Mouse (Mus musculus): ENCODE results near the gene AB124611. TPM values are rescaled to one million over a fixed set of nuclear protein-coding genes. Genes with fewer than 3 reads are reported as not detected.

Gene AB124611
- polyA plus RNA-seq, 1 experiment from 2014 or later = 1.7 TPM

DNA sequence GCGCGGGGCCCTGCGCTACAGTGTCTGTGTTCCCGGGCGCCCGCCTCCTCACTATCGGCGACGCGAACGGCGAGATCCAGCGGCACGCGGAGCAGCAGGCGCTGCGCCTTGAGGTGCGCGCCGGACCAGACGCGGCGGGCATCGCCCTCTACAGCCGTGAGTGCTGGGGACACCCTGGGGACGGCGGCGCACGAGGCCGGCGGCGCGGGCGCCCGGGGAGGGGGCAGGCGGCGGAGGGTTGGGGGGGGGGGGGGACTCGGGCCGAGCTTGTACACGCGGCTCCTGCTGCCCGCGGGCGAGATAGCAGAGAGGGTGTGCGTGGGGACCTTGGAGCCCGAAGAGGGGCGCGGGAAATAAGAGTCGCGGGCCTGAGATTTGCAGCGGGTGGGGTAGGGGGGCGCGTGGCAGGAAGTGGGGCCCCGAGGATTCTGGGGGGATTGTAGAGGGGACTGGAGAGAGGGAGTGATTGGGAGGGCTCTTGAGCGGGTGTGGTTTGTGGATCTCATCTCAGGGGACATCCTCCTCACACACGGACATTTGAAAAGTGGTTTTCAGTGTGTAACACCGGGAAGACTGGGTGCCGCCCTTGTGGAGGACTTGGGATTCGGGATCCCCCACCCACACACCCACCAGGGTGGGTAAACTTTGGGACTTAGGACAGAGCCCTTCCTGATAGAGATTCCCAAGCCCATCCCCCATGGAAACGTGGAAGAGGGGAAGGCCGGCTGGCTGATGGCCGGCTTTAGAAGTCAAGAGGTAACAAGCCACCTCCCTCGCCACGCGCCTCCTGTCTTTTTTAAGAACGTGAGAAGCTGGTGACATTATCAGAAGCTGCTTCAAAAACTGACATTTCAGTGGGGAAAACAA is 21.3 kb downstream of the AB124611 start:
- Histone ChIP-seq H3K4me2 (peak overlapping the region; percentile 71), H3K36me3 (ENCODE audit: control insufficient read depth, insufficient read depth, low read length) (peaks cover 7% of the 10 kb centered on the region; the same call in 1 of the 2 replicates), H3K4me1 (ENCODE audit: control insufficient read depth, insufficient read depth, low read length) (peaks cover 9% of the 10 kb centered on the region), H3K4me3 (ENCODE audit: low read depth, low read length) (peak overlapping the region; percentile 81), H3K27me3 (ENCODE audit: control insufficient read depth, insufficient read depth, low read length) (no peaks in the 10 kb centered on the region), H3K9ac (ENCODE audit: low read depth, low read length) (peak overlapping the region; percentile 97), H3K27ac (ENCODE audit: low read depth, low read length) (peak overlapping the region; percentile 98), H3K9me3 (replicated peaks; ENCODE audit: control insufficient read depth, low read length) (no peaks in the 10 kb centered on the region)
- ATAC-seq (replicated peaks; ENCODE audit: insufficient number of reproducible peaks, low FRiP score, low TSS enrichment) = peak; percentile 36
- WGBS (ENCODE audit: insufficient replicate concordance) = under 1% methylated on average over 42 of the region's 66 CpGs

DNA sequence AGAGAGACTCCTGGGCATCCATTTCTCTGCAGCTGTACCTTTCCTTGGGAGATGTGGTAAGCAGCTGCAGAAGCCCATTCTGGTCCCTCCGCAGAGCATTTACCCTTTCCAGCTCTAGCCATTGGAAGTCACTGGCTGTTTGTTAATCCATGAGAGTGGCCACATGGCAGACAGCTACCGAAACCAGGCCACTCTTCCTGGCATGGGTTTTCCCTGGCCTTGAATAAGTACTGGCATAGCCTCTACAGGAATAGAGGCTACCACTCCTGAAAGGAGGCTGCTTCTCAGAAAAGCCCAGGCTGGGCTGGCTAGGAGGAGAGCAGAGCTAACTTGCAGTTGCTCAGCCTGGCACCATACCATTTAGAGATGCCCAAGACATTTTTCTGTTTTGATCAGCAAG is 25.1 kb downstream of the AB124611 start:
- no peak overlapping the region for H3K4me3 ChIP-seq (ENCODE audit: low read depth, low read length)
- H3K27ac ChIP-seq (ENCODE audit: low read depth, low read length) = no peak overlapping the region
- no peaks in the 10 kb centered on the region for H3K9me3 ChIP-seq (replicated peaks; ENCODE audit: control insufficient read depth, low read length)
- H3K27me3 ChIP-seq (ENCODE audit: control insufficient read depth, insufficient read depth, low read length) = no peaks in the 10 kb centered on the region
- peaks cover 18% of the 10 kb centered on the region for H3K4me1 ChIP-seq (ENCODE audit: control insufficient read depth, insufficient read depth, low read length)
- no peak overlapping the region for H3K4me2 ChIP-seq
- peaks cover 11% of the 10 kb centered on the region for H3K36me3 ChIP-seq (ENCODE audit: control insufficient read depth, insufficient read depth, low read length)
- ATAC-seq (replicated peaks; ENCODE audit: insufficient number of reproducible peaks, low FRiP score, low TSS enrichment) = no peak
- no peak overlapping the region for H3K9ac ChIP-seq (ENCODE audit: low read depth, low read length)
- WGBS (ENCODE audit: insufficient replicate concordance) = 93% methylated on average over 2 of the region's 2 CpGs

DNA sequence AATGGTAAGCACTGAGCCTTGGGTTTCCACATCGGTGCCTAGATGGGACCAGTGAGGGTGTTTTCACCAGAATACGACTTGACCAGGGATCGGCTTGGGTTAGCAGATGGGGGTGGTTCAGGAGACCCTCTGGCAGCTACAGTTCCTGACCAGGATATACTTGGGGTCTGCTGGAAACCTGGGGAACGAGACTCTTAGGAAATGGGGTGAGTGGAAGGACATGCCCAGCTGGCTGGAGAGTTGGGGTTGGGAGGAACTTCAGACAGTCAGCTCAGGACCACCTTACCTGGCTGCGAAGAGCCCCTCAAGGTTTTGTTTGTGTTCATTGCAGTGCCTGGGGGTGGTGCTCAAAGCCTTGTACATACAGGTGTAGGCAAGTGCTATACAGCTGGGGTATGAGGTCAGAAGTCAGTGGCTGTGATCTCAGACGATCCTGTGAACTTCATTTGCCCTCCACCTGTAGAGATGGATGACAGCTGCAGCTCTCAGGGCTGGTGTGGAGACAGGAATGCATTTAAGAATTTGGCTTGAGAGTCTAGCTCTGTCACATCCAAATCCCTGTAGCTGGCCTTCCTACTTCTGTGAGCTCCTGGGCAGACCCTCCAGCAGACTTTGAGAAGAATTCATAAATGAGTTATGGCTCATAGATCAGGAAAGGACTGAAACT is 27.8 kb downstream of the AB124611 start:
- no peaks in the 10 kb centered on the region for H3K27me3 ChIP-seq (ENCODE audit: control insufficient read depth, insufficient read depth, low read length)
- H3K4me1 ChIP-seq (ENCODE audit: control insufficient read depth, insufficient read depth, low read length) = peaks cover 28% of the 10 kb centered on the region
- no peak overlapping the region for H3K27ac ChIP-seq (ENCODE audit: low read depth, low read length)
- H3K4me3 ChIP-seq (ENCODE audit: low read depth, low read length) = no peak overlapping the region
- H3K9ac ChIP-seq (ENCODE audit: low read depth, low read length) = no peak overlapping the region
- no peak overlapping the region for H3K4me2 ChIP-seq
- no peak for ATAC-seq (replicated peaks; ENCODE audit: insufficient number of reproducible peaks, low FRiP score, low TSS enrichment)
- H3K36me3 ChIP-seq (ENCODE audit: control insufficient read depth, insufficient read depth, low read length) = peaks cover 11% of the 10 kb centered on the region
- WGBS (ENCODE audit: insufficient replicate concordance) = 85% methylated on average over 6 of the region's 6 CpGs
- H3K9me3 ChIP-seq (replicated peaks; ENCODE audit: control insufficient read depth, low read length) = no peaks in the 10 kb centered on the region

DNA sequence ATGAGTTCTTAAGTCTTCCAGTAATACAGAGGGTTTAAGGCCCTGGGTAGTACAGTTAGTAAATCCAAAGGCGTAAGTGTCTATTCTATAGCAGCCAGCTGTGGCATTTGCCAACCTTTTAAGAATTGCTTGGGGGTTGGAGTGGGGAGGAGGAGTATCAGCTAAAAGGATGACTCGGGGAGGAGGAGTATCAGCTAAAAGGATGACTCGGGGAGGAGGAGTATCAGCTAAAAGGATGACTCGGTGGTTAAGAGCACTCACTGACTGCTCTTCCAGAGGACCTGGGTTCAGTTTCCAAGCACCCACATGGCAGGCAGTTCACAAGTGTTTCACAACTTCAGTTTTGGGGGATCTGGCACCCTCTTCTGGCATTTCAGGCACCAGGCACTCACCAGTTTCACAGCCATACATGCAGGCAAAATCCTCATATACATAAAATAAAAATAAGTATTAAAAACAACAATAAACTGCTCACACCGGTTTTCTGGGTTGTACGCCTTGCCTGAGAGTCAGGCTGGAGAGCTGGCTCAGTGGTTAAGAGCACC is 29.3 kb downstream of the AB124611 start:
- H3K27me3 ChIP-seq (ENCODE audit: control insufficient read depth, insufficient read depth, low read length) = no peaks in the 10 kb centered on the region
- H3K9ac ChIP-seq (ENCODE audit: low read depth, low read length) = no peak overlapping the region
- peaks cover 28% of the 10 kb centered on the region for H3K4me1 ChIP-seq (ENCODE audit: control insufficient read depth, insufficient read depth, low read length)
- WGBS (ENCODE audit: insufficient replicate concordance) = 80% methylated on average over 6 of the region's 6 CpGs
- ATAC-seq (replicated peaks; ENCODE audit: insufficient number of reproducible peaks, low FRiP score, low TSS enrichment) = no peak
- no peak overlapping the region for H3K27ac ChIP-seq (ENCODE audit: low read depth, low read length)
- no peak overlapping the region for H3K4me3 ChIP-seq (ENCODE audit: low read depth, low read length)
- no peak overlapping the region for H3K4me2 ChIP-seq
- peaks cover 8% of the 10 kb centered on the region for H3K36me3 ChIP-seq (ENCODE audit: control insufficient read depth, insufficient read depth, low read length)
- H3K9me3 ChIP-seq (replicated peaks; ENCODE audit: control insufficient read depth, low read length) = no peaks in the 10 kb centered on the region

DNA sequence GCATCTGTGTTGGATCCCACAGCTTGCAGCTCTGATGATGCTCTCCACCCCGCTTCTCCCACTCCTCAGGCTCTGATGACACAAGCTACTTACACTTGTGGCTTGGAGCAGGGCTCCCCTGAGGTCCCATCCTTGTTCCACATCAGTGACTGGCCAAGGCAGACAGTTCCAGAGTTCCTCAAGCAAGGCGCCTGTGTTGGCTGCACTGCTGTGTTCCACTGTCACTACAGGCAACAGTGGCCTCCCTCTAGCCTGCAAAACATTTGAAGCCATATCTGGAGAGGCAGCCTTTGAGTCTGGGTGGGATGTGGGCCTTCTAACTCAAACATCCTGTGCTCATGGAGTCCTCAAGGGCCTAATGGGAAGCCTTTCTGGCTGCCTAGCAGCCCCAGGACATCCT is 31.0 kb downstream of the AB124611 start:
- no peak overlapping the region for H3K4me2 ChIP-seq
- H3K9ac ChIP-seq (ENCODE audit: low read depth, low read length) = no peak overlapping the region
- ATAC-seq (replicated peaks; ENCODE audit: insufficient number of reproducible peaks, low FRiP score, low TSS enrichment) = no peak
- 89% methylated on average over 2 of the region's 2 CpGs for WGBS (ENCODE audit: insufficient replicate concordance)
- no peak overlapping the region for H3K4me3 ChIP-seq (ENCODE audit: low read depth, low read length)
- no peaks in the 10 kb centered on the region for H3K9me3 ChIP-seq (replicated peaks; ENCODE audit: control insufficient read depth, low read length)
- peaks cover 6% of the 10 kb centered on the region for H3K36me3 ChIP-seq (ENCODE audit: control insufficient read depth, insufficient read depth, low read length)
- no peaks in the 10 kb centered on the region for H3K27me3 ChIP-seq (ENCODE audit: control insufficient read depth, insufficient read depth, low read length)
- no peak overlapping the region for H3K27ac ChIP-seq (ENCODE audit: low read depth, low read length)
- H3K4me1 ChIP-seq (ENCODE audit: control insufficient read depth, insufficient read depth, low read length) = peaks cover 28% of the 10 kb centered on the region

DNA sequence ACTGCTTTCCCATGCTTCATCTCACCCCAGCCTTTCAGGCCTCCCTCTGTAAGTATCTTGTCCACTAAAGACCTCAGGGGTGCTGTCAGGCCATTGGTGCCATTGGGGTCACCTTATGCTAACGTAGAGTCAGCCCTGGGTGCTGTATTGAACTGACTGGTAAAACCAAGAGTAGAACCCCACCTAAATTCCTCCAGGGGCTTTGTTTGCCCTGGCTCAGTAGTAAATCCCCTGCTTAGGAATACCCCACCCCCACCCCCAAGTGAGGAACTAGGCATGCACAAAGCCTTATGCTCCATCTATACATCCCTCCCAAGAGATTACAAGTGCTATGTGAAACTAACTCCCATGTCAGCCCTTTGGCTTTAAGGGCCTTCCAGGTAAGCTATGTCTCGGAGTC is 31.6 kb downstream of the AB124611 start:
- Histone ChIP-seq H3K4me3 (ENCODE audit: low read depth, low read length) (no peak overlapping the region), H3K9me3 (replicated peaks; ENCODE audit: control insufficient read depth, low read length) (no peaks in the 10 kb centered on the region), H3K27me3 (ENCODE audit: control insufficient read depth, insufficient read depth, low read length) (no peaks in the 10 kb centered on the region), H3K4me1 (ENCODE audit: control insufficient read depth, insufficient read depth, low read length) (peaks cover 28% of the 10 kb centered on the region), H3K36me3 (ENCODE audit: control insufficient read depth, insufficient read depth, low read length) (peaks cover 8% of the 10 kb centered on the region), H3K4me2 (no peak overlapping the region; the same call in 1 of the 2 replicates), H3K9ac (ENCODE audit: low read depth, low read length) (no peak overlapping the region), H3K27ac (ENCODE audit: low read depth, low read length) (peak overlapping the region; percentile 85; the same call in 1 of the 2 replicates)
- WGBS (ENCODE audit: insufficient replicate concordance) = 87% methylated on average over 2 of the region's 2 CpGs
- no peak for ATAC-seq (replicated peaks; ENCODE audit: insufficient number of reproducible peaks, low FRiP score, low TSS enrichment)

DNA sequence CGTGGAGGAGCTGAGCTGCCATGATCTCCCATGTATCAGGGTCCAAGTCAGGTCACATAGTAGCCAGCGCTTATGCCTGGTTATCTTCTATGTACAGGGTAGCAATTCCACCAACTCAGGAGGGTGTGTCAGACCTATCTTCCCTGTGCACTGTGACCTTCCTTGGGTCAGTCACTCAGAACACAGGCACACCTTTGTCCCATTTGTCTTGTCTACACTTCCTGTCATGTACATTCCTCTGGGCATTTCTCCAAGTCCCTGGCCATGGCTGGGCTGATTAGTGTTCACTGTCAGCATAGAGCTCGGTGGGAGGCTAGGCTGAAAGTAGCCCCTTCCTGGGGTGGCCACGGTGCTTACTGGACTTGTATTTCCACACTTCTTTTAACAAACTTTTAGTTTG is 32.4 kb downstream of the AB124611 start:
- Histone ChIP-seq H3K27me3 (ENCODE audit: control insufficient read depth, insufficient read depth, low read length) (no peaks in the 10 kb centered on the region), H3K9me3 (replicated peaks; ENCODE audit: control insufficient read depth, low read length) (no peaks in the 10 kb centered on the region), H3K9ac (ENCODE audit: low read depth, low read length) (no peak overlapping the region), H3K36me3 (ENCODE audit: control insufficient read depth, insufficient read depth, low read length) (peaks cover 10% of the 10 kb centered on the region), H3K4me3 (ENCODE audit: low read depth, low read length) (no peak overlapping the region), H3K27ac (ENCODE audit: low read depth, low read length) (peak overlapping the region; percentile 85), H3K4me2 (no peak overlapping the region; the same call in 1 of the 2 replicates), H3K4me1 (ENCODE audit: control insufficient read depth, insufficient read depth, low read length) (peaks cover 28% of the 10 kb centered on the region)
- 50% methylated on average over 4 of the region's 4 CpGs for WGBS (ENCODE audit: insufficient replicate concordance)
- ATAC-seq (replicated peaks; ENCODE audit: insufficient number of reproducible peaks, low FRiP score, low TSS enrichment) = peak; percentile 91

DNA sequence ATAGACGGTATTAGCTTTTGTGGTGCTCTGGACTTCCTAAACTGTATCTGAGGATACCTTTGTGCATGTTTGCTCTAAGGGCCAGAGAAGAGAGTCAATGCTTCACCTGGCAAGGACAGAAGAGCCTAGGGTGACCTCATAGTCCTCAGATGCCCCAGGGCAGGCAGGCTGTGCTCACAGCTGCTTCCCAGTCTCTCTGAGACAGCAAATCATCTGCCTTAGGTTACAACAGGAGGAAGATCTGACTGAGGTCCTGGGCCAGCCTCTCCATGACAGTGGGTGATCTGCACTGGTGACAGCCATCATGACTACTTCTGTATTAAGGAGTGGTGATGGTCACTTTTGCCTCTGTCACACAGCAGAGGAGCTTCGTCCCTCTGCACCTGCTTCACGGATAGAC is 33.2 kb downstream of the AB124611 start:
- H3K9me3 ChIP-seq (replicated peaks; ENCODE audit: control insufficient read depth, low read length) = no peaks in the 10 kb centered on the region
- WGBS (ENCODE audit: insufficient replicate concordance) = 89% methylated on average over 3 of the region's 3 CpGs
- peak overlapping the region; percentile 19; the same call in 1 of the 2 replicates for H3K4me2 ChIP-seq
- peaks cover 23% of the 10 kb centered on the region for H3K4me1 ChIP-seq (ENCODE audit: control insufficient read depth, insufficient read depth, low read length)
- peaks cover 9% of the 10 kb centered on the region for H3K36me3 ChIP-seq (ENCODE audit: control insufficient read depth, insufficient read depth, low read length)
- no peak for ATAC-seq (replicated peaks; ENCODE audit: insufficient number of reproducible peaks, low FRiP score, low TSS enrichment)
- no peak overlapping the region; the same call in 1 of the 2 replicates for H3K9ac ChIP-seq (ENCODE audit: low read depth, low read length)
- H3K4me3 ChIP-seq (ENCODE audit: low read depth, low read length) = no peak overlapping the region
- peak overlapping the region; percentile 85 for H3K27ac ChIP-seq (ENCODE audit: low read depth, low read length)
- no peaks in the 10 kb centered on the region for H3K27me3 ChIP-seq (ENCODE audit: control insufficient read depth, insufficient read depth, low read length)

Measured in heart, embryonic 11.5 days (tissue).